Mouse (Mus musculus) hindbrain, embryonic 14.5 days (tissue): Measurements from ENCODE around the gene Casz1. TPM values are rescaled to one million over a fixed set of nuclear protein-coding genes. Genes with fewer than 3 reads are reported as not detected.

Experiments used
- ATAC-seq: fragments of 200-750 bp; cut with Nextera tagmentation; 2 replicates; pipeline ENCODE4 v1.8.0; 2017; ENCODE audit warnings: moderate number of reproducible peaks, mild to moderate bottlenecking, moderate TSS enrichment, moderate library complexity; ENCODE audit not compliant: low FRiP score
- DNase-seq: peaks from one replicate; pipeline ENCODE4 v3.0.0-alpha.2; 2015; ENCODE audit warnings: low spot score
- H3K27ac ChIP-seq: fragments of 300-500 bp; sonication (generic); 2 replicates; pipeline ENCODE4 v1.5.1; 2014; ENCODE audit warnings: mild to moderate bottlenecking, moderate library complexity
- H3K27me3 ChIP-seq: fragments of 300-500 bp; sonication (generic); 2 replicates; pipeline ENCODE4 v1.6.1; 2014; ENCODE audit warnings: mild to moderate bottlenecking, low read length, mixed read lengths; ENCODE audit not compliant: control insufficient read depth, insufficient read depth
- H3K36me3 ChIP-seq: fragments of 300-500 bp; sonication (generic); replicated peaks from 2 replicates; pipeline ENCODE4 v1.6.1; 2014; ENCODE audit not compliant: control insufficient read depth, insufficient read depth
- H3K4me1 ChIP-seq: fragments of 300-500 bp; sonication (generic); replicated peaks from 2 replicates; pipeline ENCODE4 v1.6.1; 2014; ENCODE audit warnings: antibody characterized with exemption, low read length, mixed read lengths; ENCODE audit not compliant: control insufficient read depth, insufficient read depth
- H3K4me2 ChIP-seq: fragments of 300-500 bp; sonication (generic); replicated peaks from 2 replicates; pipeline ENCODE4 v1.6.1; 2014; ENCODE audit warnings: mild to moderate bottlenecking, moderate library complexity
- H3K4me3 ChIP-seq: fragments of 300-500 bp; sonication (generic); replicated peaks from 2 replicates; pipeline ENCODE4 v1.5.1; 2014; ENCODE audit warnings: mild to moderate bottlenecking, low read length
- H3K9ac ChIP-seq: fragments of 300-500 bp; sonication (generic); 2 replicates; pipeline ENCODE4 v1.6.1; 2014
- H3K9me3 ChIP-seq: fragments of 300-500 bp; sonication (generic); 2 replicates; pipeline ENCODE4 v1.6.1; 2016; ENCODE audit warnings: low read length; ENCODE audit not compliant: control insufficient read depth
- WGBS: fragments of 180-500 bp; shearing (Covaris S2); extraction: QIAGEN DNeasy Blood & Tissue Kit; methylation state at CpG from one replicate; pipeline ENCODE4 v1.1.7; 2014; 5-methylcytosine and 5-hydroxymethylcytosine counted together
- polyA plus RNA-seq: library from polyadenylated mRNA; unstranded; fragments of >200 nt; fragmentation: Nextera tagmentation; extraction: Ambion mirVana; gene quantifications from 2 replicates; pipeline ENCODE4 v1.2.1, GENCODE M21; 2014

Gene Casz1
- polyA plus RNA-seq, 1 experiment from 2014 or later: 7.1 TPM

DNA sequence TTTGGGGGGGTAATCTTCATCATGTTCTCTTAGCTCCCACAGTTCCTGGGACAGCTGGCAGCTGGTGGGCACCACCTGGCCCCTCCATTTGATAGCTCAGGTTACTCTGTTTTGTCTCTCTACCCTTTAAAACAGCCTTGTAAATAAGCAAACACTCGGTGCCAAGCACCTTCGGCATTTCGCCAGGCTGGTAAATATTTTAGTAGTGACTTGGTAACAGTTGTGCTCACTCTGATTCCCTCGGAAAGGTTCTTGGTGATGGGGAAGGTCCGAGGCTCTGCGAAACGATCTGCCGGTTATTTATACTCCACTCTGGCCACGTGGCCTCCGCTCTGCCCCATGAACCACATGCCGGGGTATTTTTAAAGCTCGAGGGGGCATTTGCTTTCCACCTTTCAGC, 68.6 kb downstream of the Casz1 start:
- DNase-seq: no peak
- Histone ChIP-seq H3K4me2 (no peak overlapping the region), H3K27me3 (peaks cover 74% of the 10 kb centered on the region)

GRCm38 (mm10) chr4:148876166-148876565, 71.9 kb downstream of the Casz1 start:
- no peak for ATAC-seq
- Histone ChIP-seq H3K9me3 (no peaks in the 10 kb centered on the region), H3K4me3 (no peak overlapping the region), H3K27ac (peak overlapping the region; percentile 45; the same call in 1 of the 2 replicates), H3K27me3 (peaks cover 84% of the 10 kb centered on the region), H3K9ac (no peak overlapping the region), H3K4me2 (no peak overlapping the region), H3K4me1 (peaks cover 30% of the 10 kb centered on the region), H3K36me3 (no peaks in the 10 kb centered on the region)
- no peak for DNase-seq
- 55% methylated on average over 9 of the region's 9 CpGs for WGBS

More for the DNA sequence above, 68.6 kb downstream of the Casz1 start:
- no peaks in the 10 kb centered on the region for H3K36me3 ChIP-seq
- 71% methylated on average over 12 of the region's 12 CpGs for WGBS
- H3K9me3 ChIP-seq: no peaks in the 10 kb centered on the region
- H3K4me3 ChIP-seq: no peak overlapping the region
- H3K27ac ChIP-seq: no peak overlapping the region
- no peak overlapping the region for H3K9ac ChIP-seq
- peaks cover 20% of the 10 kb centered on the region for H3K4me1 ChIP-seq
- ATAC-seq: no peak

DNA sequence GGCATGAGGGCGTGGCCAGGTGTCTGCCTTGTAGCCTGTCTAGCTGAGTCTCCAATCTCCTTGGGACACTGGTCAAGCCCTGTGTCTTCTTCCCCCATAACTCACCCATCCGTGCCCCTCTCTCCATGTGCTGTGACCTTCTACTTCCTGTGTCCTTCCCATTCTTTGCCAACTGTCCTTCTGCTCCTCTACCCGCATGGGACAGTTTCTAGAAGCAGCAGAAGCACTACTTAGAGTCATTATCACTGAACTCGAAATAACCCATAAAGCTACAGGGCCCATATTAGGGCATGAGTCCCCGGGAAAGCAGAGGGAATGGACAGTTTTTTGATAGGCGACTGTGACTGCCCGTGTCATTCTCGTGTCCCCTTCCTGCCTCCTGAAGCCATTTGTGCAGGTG, 72.6 kb downstream of the Casz1 start:
- Histone ChIP-seq H3K4me1 (peaks cover 31% of the 10 kb centered on the region; the same call in 1 of the 2 replicates), H3K9ac (no peak overlapping the region), H3K36me3 (no peaks in the 10 kb centered on the region), H3K4me2 (no peak overlapping the region), H3K27me3 (peaks cover 90% of the 10 kb centered on the region), H3K4me3 (no peak overlapping the region), H3K9me3 (no peaks in the 10 kb centered on the region), H3K27ac (no peak overlapping the region)
- no peak for ATAC-seq
- DNase-seq: no peak
- WGBS: 86% methylated on average over 8 of the region's 8 CpGs

- H3K4me3 ChIP-seq: no peak overlapping the region
- H3K27ac ChIP-seq: no peak overlapping the region
- 41% methylated on average over 11 of the region's 11 CpGs for WGBS
- H3K4me1 ChIP-seq: peaks cover 35% of the 10 kb centered on the region
- H3K9ac ChIP-seq: no peak overlapping the region
- H3K9me3 ChIP-seq: no peaks in the 10 kb centered on the region
- H3K4me2 ChIP-seq: no peak overlapping the region
- H3K36me3 ChIP-seq: no peaks in the 10 kb centered on the region
- ATAC-seq (no peak), DNase-seq (no peak)
- peaks cover 90% of the 10 kb centered on the region for H3K27me3 ChIP-seq
Observed at GRCm38 (mm10) chr4:148878192-148878983, 74.2 kb downstream of the Casz1 start.

- Histone ChIP-seq H3K4me2 (no peak overlapping the region), H3K4me3 (no peak overlapping the region), H3K27me3 (peaks cover 90% of the 10 kb centered on the region), H3K4me1 (peaks cover 35% of the 10 kb centered on the region), H3K27ac (no peak overlapping the region), H3K9ac (no peak overlapping the region), H3K9me3 (no peaks in the 10 kb centered on the region), H3K36me3 (no peaks in the 10 kb centered on the region)
- no peak for DNase-seq
- WGBS: 60% methylated on average over 11 of the region's 11 CpGs
- no peak for ATAC-seq
Observed at GRCm38 (mm10) chr4:148878984-148879610, 74.9 kb downstream of the Casz1 start.

- Histone ChIP-seq H3K36me3 (no peaks in the 10 kb centered on the region), H3K27me3 (peaks cover 88% of the 10 kb centered on the region), H3K27ac (no peak overlapping the region), H3K4me2 (no peak overlapping the region), H3K4me3 (no peak overlapping the region), H3K4me1 (peaks cover 35% of the 10 kb centered on the region), H3K9ac (no peak overlapping the region), H3K9me3 (no peaks in the 10 kb centered on the region)
- DNase-seq (no peak), ATAC-seq (no peak)
- 82% methylated on average over 3 of the region's 3 CpGs for WGBS
Observed at GRCm38 (mm10) chr4:148879631-148880030, 75.4 kb downstream of the Casz1 start.

GRCm38 (mm10) chr4:148881001-148881669, 76.9 kb downstream of the Casz1 start:
- H3K9ac ChIP-seq: no peak overlapping the region
- no peak overlapping the region for H3K4me3 ChIP-seq
- H3K4me1 ChIP-seq: peaks cover 39% of the 10 kb centered on the region
- 0 out of 2 replicates have a peak overlapping the region, but pooled peaks have one; percentile 15 for H3K27ac ChIP-seq
- DNase-seq: no peak
- no peaks in the 10 kb centered on the region for H3K36me3 ChIP-seq
- ATAC-seq: no peak
- 11% methylated on average over 17 of the region's 17 CpGs for WGBS
- no peak overlapping the region for H3K4me2 ChIP-seq
- no peaks in the 10 kb centered on the region for H3K9me3 ChIP-seq
- peaks cover 80% of the 10 kb centered on the region for H3K27me3 ChIP-seq

- no peaks in the 10 kb centered on the region for H3K36me3 ChIP-seq
- no peak for DNase-seq
- no peaks in the 10 kb centered on the region for H3K9me3 ChIP-seq
- H3K9ac ChIP-seq: no peak overlapping the region
- peaks cover 79% of the 10 kb centered on the region for H3K27me3 ChIP-seq
- 67% methylated on average over 5 of the region's 5 CpGs for WGBS
- H3K4me3 ChIP-seq: no peak overlapping the region
- no peak overlapping the region for H3K4me2 ChIP-seq
- H3K27ac ChIP-seq: 0 out of 2 replicates have a peak overlapping the region, but pooled peaks have one; percentile 15
- peaks cover 40% of the 10 kb centered on the region for H3K4me1 ChIP-seq
- no peak for ATAC-seq
Observed at GRCm38 (mm10) chr4:148881838-148882237, 77.6 kb downstream of the Casz1 start.

DNA sequence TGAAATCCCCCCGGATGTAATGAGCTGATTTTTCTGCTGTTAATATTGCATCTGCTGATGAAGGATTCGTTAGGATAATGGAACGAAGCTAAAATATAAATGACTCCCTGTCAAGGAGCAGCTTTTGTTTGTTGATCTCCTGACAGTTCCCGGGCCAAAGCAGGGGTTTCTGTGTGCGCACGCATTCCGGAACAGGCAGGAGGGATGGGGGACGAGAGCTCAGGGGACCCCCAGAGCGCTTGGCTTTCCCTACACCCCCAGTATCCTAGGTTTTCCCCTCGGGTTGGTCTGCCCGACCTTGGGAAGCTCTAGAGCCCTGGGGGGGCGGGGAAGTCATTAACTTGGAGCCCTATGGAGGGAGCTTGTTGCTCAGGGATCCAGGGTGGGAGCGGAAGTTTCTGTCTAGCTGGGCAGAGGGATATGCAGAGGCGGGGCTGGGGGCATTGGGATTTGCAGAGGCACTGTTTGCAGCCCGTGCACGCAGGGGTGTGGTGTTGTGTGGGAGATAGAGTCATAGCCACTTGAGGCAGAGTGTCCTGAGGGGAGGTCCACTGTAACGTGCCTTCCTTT, 78.2 kb downstream of the Casz1 start:
- H3K4me3 ChIP-seq: no peak overlapping the region
- no peaks in the 10 kb centered on the region for H3K36me3 ChIP-seq
- no peak for DNase-seq
- H3K9ac ChIP-seq: no peak overlapping the region
- H3K4me2 ChIP-seq: peak overlapping the region; percentile 28
- WGBS: 9% methylated on average over 17 of the region's 17 CpGs
- peak overlapping the region; percentile 53; the same call in 1 of the 2 replicates for H3K27ac ChIP-seq
- H3K9me3 ChIP-seq: no peaks in the 10 kb centered on the region
- no peak for ATAC-seq
- H3K4me1 ChIP-seq: peaks cover 40% of the 10 kb centered on the region
- peaks cover 78% of the 10 kb centered on the region for H3K27me3 ChIP-seq
